Mouse (Mus musculus) midbrain, embryonic 16.5 days (tissue): ENCODE data around the gene Ankrd11. TPM values are rescaled to one million over a fixed set of nuclear protein-coding genes. Genes with fewer than 3 reads are reported as not detected.

Experiments used
- ATAC-seq: fragments of 200-750 bp; cut with Nextera tagmentation; 2 replicates; pipeline ENCODE4 v1.8.0; 2017; ENCODE audit warnings: moderate TSS enrichment
- H3K27ac ChIP-seq: fragments of 300-500 bp; sonication (generic); 2 replicates; pipeline ENCODE4 v1.5.1; 2014; ENCODE audit warnings: mild to moderate bottlenecking, low read length, mixed read lengths
- H3K27me3 ChIP-seq: fragments of 300-500 bp; sonication (generic); 2 replicates; pipeline ENCODE4 v1.6.1; 2014; ENCODE audit warnings: low read depth, low read length, mixed read lengths; ENCODE audit not compliant: control insufficient read depth, insufficient read depth
- H3K36me3 ChIP-seq: fragments of 300-500 bp; sonication (generic); 2 replicates; pipeline ENCODE4 v1.6.1; 2014; ENCODE audit warnings: mild to moderate bottlenecking, low read length, moderate library complexity, mixed read lengths; ENCODE audit not compliant: control insufficient read depth, insufficient read depth
- H3K4me1 ChIP-seq: fragments of 300-500 bp; sonication (generic); 2 replicates; pipeline ENCODE4 v1.6.1; 2014; ENCODE audit warnings: mild to moderate bottlenecking, low read length, mixed read lengths; ENCODE audit not compliant: control insufficient read depth, insufficient read depth
- H3K4me2 ChIP-seq: fragments of 300-500 bp; sonication (generic); 2 replicates; pipeline ENCODE4 v1.6.1; 2014; ENCODE audit warnings: mild to moderate bottlenecking, low read length, mixed read lengths
- H3K4me3 ChIP-seq: fragments of 300-500 bp; sonication (generic); 2 replicates; pipeline ENCODE4 v1.5.1; 2014; ENCODE audit warnings: low read depth, mild to moderate bottlenecking, low read length, moderate library complexity, mixed read lengths
- H3K9ac ChIP-seq: fragments of 300-500 bp; sonication (generic); 2 replicates; pipeline ENCODE4 v1.6.1; 2014; ENCODE audit warnings: low read depth, low read length, mixed read lengths
- H3K9me3 ChIP-seq: fragments of 300-500 bp; sonication (generic); replicated peaks from 2 replicates; pipeline ENCODE4 v1.6.1; 2014; ENCODE audit warnings: mild to moderate bottlenecking, low read length, mixed read lengths; ENCODE audit not compliant: control insufficient read depth, poor library complexity, severe bottlenecking
- WGBS: fragments of 180-500 bp; shearing (Covaris S2); extraction: QIAGEN DNeasy Blood & Tissue Kit; methylation state at CpG from one replicate; pipeline ENCODE4 v1.1.7; 2014; 5-methylcytosine and 5-hydroxymethylcytosine counted together
- polyA plus RNA-seq: library from polyadenylated mRNA; unstranded; fragments of >200 nt; fragmentation: Nextera tagmentation; extraction: Ambion mirVana; gene quantifications from 2 replicates; pipeline ENCODE4 v1.2.1, GENCODE M21; 2015

Ankrd11 gene
- polyA plus RNA-seq, 1 experiment from 2014 or later = 23.2 TPM

- no peak overlapping the region for H3K4me3 ChIP-seq
- H3K4me2 ChIP-seq = no peak overlapping the region
- H3K27ac ChIP-seq = no peak overlapping the region
- no peaks in the 10 kb centered on the region for H3K36me3 ChIP-seq
- ATAC-seq = no peak
- H3K4me1 ChIP-seq = peaks cover 4% of the 10 kb centered on the region
- H3K27me3 ChIP-seq = no peaks in the 10 kb centered on the region
- H3K9me3 ChIP-seq = no peaks in the 10 kb centered on the region
- no peak overlapping the region for H3K9ac ChIP-seq
- 79% methylated on average over 3 of the region's 3 CpGs for WGBS
These were observed 53.1 kb downstream of the Ankrd11 start for GRCm38 (mm10) chr8:122988955-122989354.

GRCm38 (mm10) chr8:122987255-122987654, 54.8 kb downstream of the Ankrd11 start:
- Histone ChIP-seq H3K4me1 (peaks cover 6% of the 10 kb centered on the region), H3K9me3 (no peaks in the 10 kb centered on the region), H3K27ac (no peak overlapping the region), H3K9ac (no peak overlapping the region), H3K36me3 (no peaks in the 10 kb centered on the region), H3K4me2 (no peak overlapping the region), H3K4me3 (no peak overlapping the region), H3K27me3 (no peaks in the 10 kb centered on the region)
- ATAC-seq = no peak
- 42% methylated on average over 2 of the region's 2 CpGs for WGBS

- Histone ChIP-seq H3K27ac (no peak overlapping the region), H3K4me3 (no peak overlapping the region), H3K4me2 (no peak overlapping the region), H3K9ac (no peak overlapping the region), H3K9me3 (no peaks in the 10 kb centered on the region), H3K27me3 (no peaks in the 10 kb centered on the region), H3K36me3 (no peaks in the 10 kb centered on the region), H3K4me1 (peaks cover 6% of the 10 kb centered on the region)
- ATAC-seq = no peak
- 91% methylated on average over 8 of the region's 8 CpGs for WGBS
These were observed 55.4 kb downstream of the Ankrd11 start for GRCm38 (mm10) chr8:122986501-122987184.

DNA sequence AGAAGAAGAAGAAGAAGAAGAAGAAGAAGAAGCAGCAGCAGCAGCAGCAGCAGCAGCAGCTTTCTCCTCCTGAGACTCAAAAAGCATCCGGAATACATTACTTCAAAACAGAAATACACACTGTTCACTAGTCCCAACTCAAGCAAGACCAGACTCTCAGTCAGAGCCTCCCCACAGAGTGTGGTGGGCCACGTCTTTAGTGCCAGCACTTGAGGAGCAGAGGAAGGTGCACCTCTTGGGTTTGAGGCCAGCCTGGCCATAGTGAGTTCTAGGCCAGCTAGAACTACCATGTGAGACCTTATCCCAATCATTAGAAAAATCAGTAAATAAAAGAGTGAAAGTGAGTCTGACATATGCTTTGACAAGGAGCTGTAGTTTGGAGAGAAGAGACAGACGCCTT, 57.9 kb downstream of the Ankrd11 start:
- 92% methylated on average over 3 of the region's 3 CpGs for WGBS
- Histone ChIP-seq H3K9ac (no peak overlapping the region), H3K27me3 (no peaks in the 10 kb centered on the region), H3K4me1 (peaks cover 10% of the 10 kb centered on the region), H3K27ac (no peak overlapping the region), H3K36me3 (no peaks in the 10 kb centered on the region), H3K4me2 (no peak overlapping the region), H3K9me3 (no peaks in the 10 kb centered on the region), H3K4me3 (no peak overlapping the region)
- ATAC-seq = no peak

DNA sequence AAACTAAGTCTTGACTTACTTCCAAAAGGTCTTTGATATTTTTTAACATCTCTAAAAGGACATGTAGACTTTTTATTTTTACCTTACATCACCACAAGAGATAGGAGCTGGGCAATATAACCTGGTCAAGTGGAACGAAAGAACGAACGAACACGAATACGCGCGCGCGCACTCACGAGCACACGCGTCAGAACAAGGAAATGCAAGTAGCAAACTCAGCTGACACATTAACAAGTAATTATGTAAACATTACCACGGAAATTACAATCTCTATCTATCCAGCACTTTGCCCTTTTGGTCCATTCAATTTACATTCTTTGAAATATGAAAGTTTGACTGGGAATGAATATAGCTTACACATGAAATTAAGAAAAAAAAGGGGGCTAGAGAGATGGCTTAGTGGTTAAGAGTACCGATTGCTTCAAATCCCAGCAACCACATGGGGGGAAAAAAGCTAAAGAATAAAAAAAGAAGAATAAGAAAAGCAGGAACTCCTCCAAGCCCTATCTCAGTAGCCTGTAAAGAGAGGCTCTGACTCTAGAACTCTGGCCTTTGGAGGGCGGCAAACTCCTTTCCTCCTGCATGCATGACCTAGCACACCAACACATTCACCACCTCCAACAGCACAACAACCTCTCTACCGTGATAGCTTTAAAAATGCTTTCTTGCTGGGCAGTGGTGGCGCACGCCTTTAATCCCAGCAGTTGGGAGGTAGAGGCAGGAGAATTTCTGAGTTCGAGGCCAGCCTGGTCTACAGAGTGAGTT, 58.7 kb downstream of the Ankrd11 start:
- H3K9me3 ChIP-seq = no peaks in the 10 kb centered on the region
- peaks cover 10% of the 10 kb centered on the region for H3K4me1 ChIP-seq
- no peak overlapping the region for H3K9ac ChIP-seq
- no peak overlapping the region for H3K4me2 ChIP-seq
- no peak for ATAC-seq
- H3K27me3 ChIP-seq = no peaks in the 10 kb centered on the region
- H3K27ac ChIP-seq = no peak overlapping the region
- no peak overlapping the region for H3K4me3 ChIP-seq
- 92% methylated on average over 19 of the region's 19 CpGs for WGBS
- H3K36me3 ChIP-seq = no peaks in the 10 kb centered on the region

DNA sequence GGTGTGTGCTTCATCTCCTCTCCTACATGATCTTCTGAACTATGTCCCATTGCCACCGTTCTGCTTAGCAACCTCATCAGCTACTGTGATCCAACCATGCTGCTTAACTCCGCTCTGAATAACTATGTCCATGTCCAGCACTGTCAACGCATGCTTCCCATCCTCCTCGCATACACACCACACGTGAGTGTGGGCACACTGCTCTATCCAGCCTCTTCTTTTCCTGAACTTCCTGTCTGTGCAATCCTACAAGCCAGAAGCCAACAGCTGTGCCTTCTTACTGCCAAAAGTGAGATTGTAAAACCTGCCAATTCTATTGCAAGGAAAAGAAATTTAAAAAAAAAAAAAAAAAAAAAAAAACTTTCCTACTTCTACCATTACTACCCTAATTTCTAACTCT, 60.4 kb downstream of the Ankrd11 start:
- Histone ChIP-seq H3K27ac (no peak overlapping the region), H3K27me3 (no peaks in the 10 kb centered on the region), H3K9me3 (no peaks in the 10 kb centered on the region), H3K4me2 (no peak overlapping the region), H3K9ac (no peak overlapping the region), H3K36me3 (no peaks in the 10 kb centered on the region), H3K4me1 (peaks cover 6% of the 10 kb centered on the region; the same call in 1 of the 2 replicates), H3K4me3 (no peak overlapping the region)
- no peak for ATAC-seq
- 95% methylated on average over 5 of the region's 5 CpGs for WGBS

DNA sequence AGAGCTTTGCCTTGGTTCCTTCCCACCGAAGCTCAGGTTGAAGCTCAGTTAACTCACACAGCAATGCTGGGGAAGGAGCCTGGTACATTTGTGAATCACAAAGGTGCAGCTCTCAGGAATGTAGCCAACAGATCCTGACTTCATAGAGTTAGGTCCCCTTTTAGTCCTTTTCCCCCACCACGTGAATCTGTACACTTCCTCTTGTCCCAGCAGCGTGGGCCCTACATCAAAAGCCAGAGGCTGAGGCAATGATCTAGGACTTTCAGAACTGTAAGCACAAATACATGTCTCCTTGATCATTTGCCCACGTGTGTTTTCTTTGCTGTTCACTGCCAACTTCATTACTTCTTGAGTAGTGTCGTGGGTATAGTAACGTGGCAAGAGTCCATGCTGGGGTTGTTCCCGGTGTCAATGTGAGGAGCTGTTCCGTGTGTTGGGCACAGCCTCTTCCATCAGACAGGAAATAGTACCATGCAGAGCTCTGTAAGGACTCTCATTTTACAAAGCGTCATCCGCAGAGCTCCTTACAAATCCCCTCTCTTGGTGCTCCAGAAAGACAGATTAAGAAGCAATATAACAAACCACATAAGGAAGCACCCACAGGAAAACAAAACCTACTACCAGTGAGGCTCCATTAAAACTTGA, 62.1 kb downstream of the Ankrd11 start:
- H3K27ac ChIP-seq = no peak overlapping the region

GRCm38 (mm10) chr8:122979424-122979823, 62.7 kb downstream of the Ankrd11 start:
- H3K9ac ChIP-seq = no peak overlapping the region
- no peak overlapping the region for H3K27ac ChIP-seq
- peaks cover 6% of the 10 kb centered on the region; the same call in 1 of the 2 replicates for H3K4me1 ChIP-seq
- no peak overlapping the region for H3K4me2 ChIP-seq
- no peaks in the 10 kb centered on the region for H3K9me3 ChIP-seq
- no peak for ATAC-seq
- H3K27me3 ChIP-seq = no peaks in the 10 kb centered on the region
- H3K36me3 ChIP-seq = no peaks in the 10 kb centered on the region
- no peak overlapping the region for H3K4me3 ChIP-seq
- WGBS = 90% methylated on average over 3 of the region's 3 CpGs

More for the DNA sequence above, 62.1 kb downstream of the Ankrd11 start:
- no peak overlapping the region for H3K4me3 ChIP-seq
- H3K9ac ChIP-seq = no peak overlapping the region
- no peak for ATAC-seq
- 74% methylated on average over 10 of the region's 10 CpGs for WGBS
- H3K4me2 ChIP-seq = no peak overlapping the region
- H3K36me3 ChIP-seq = no peaks in the 10 kb centered on the region
- H3K4me1 ChIP-seq = peaks cover 6% of the 10 kb centered on the region; the same call in 1 of the 2 replicates
- no peaks in the 10 kb centered on the region for H3K9me3 ChIP-seq
- H3K27me3 ChIP-seq = no peaks in the 10 kb centered on the region

GRCm38 (mm10) chr8:122976046-122976445, 66.0 kb downstream of the Ankrd11 start:
- Histone ChIP-seq H3K4me1 (peaks cover 4% of the 10 kb centered on the region; the same call in 1 of the 2 replicates), H3K4me2 (no peak overlapping the region), H3K27me3 (no peaks in the 10 kb centered on the region), H3K27ac (no peak overlapping the region), H3K9ac (no peak overlapping the region), H3K9me3 (no peaks in the 10 kb centered on the region), H3K36me3 (no peaks in the 10 kb centered on the region), H3K4me3 (no peak overlapping the region)
- 98% methylated on average over 4 of the region's 4 CpGs for WGBS
- ATAC-seq = no peak
